Mouse (Mus musculus): ENCODE results near the gene Zfp790. TPM values are rescaled to one million over a fixed set of nuclear protein-coding genes. Genes with fewer than 3 reads are reported as not detected.

Zfp790 gene
- polyA plus RNA-seq, 1 experiment from 2014 or later = 13.7 TPM

DNA sequence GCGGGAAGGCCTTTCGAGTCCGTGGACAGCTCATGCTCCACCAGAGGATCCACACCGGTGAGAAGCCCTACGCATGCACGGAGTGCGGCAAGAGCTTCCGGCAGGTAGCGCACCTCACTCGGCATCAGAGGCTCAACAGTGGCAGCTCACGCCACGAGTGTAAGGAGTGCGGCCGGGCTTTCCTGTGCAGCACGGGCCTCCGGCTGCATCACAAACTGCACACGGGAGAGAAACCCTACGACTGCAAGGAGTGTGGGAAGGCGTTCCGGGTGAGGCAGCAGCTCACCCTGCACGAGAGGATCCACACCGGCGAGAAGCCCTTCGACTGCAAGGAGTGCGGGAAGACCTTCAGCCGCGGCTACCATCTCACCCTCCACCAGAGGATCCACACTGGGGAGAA, 23.0 kb upstream of the Zfp790 start:
- Histone ChIP-seq H3K4me1 (no peaks in the 10 kb centered on the region), H3K4me3 (no peak overlapping the region), H3K9ac (no peak overlapping the region), H3K9me3 (no peaks in the 10 kb centered on the region), H3K27ac (no peak overlapping the region), H3K4me2 (no peak overlapping the region; the same call in 1 of the 2 replicates), H3K36me3 (peaks cover 50% of the 10 kb centered on the region), H3K27me3 (no peaks in the 10 kb centered on the region)
- WGBS = 37% methylated on average over 27 of the region's 27 CpGs
- no peak for ATAC-seq (ENCODE audit: borderline replicate concordance, extremely low read depth, low FRiP score, low TSS enrichment)

DNA sequence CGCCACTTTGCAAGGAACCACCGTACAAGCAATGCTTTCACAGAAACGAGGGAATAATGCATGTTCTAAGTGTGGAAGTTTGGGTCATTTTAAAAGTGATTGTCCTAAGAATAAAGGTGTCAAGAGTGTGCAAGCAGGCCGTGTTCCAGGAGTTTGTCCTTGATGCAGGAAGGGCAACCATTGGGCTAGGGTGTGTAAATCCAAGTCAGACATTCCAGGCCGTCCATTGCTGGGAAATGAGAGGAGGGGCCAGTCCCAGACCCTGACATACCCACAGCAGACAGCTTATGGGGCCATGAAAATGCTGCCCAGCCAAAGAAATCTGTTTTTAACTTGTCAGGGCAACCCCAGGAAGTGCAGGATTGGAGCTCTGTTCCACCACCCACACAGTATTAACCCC, 8.9 kb upstream of the Zfp790 start:
- H3K36me3 ChIP-seq = no peaks in the 10 kb centered on the region
- no peak overlapping the region for H3K4me2 ChIP-seq
- no peaks in the 10 kb centered on the region for H3K27me3 ChIP-seq
- H3K9ac ChIP-seq = no peak overlapping the region
- no peak overlapping the region for H3K4me3 ChIP-seq
- WGBS = 82% methylated on average over 5 of the region's 5 CpGs
- ATAC-seq (ENCODE audit: borderline replicate concordance, extremely low read depth, low FRiP score, low TSS enrichment) = no peak
- no peak overlapping the region for H3K27ac ChIP-seq
- no peaks in the 10 kb centered on the region for H3K9me3 ChIP-seq
- H3K4me1 ChIP-seq = no peaks in the 10 kb centered on the region

DNA sequence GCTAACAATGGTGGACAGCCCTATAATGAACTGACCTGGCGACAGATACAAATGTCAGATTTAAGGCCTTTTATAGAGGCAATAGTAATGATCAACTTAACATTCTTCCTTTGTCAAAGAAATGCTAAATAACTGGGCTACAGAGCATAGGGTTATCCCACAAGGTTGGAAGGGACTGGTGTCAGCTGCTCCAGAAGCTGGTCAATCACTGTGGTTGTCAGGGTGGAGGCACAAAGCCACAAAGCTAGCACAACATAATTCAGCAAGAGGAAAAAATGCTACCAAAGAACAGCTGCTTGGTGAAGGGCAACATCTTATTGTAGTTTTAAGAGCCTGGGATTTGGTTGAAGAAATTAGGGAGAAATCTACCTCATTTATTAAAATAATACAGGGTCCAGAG, 3.7 kb upstream of the Zfp790 start:
- WGBS = 80% methylated on average over 1 of the region's 1 CpGs

DNA sequence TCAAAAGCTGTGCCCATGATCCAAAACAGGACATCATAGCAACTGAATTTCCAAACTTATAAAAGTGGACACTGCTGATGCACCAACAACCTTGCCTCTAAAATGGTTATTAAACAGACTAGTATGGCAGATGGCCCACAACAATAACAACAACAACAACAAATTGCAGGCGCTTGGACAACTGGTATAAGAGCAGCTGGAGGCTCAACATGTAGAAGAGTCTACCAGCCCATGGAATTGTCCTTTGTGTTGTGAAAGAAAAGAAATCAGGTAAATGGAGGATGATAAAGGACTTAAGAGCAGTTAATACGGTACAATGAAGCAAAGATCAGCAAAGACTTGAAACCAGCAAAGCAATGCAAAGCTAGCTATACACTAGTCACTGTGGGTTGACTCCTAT, 1.5 kb upstream of the Zfp790 start:
- Histone ChIP-seq H3K9ac (no peak overlapping the region), H3K27me3 (no peaks in the 10 kb centered on the region), H3K4me2 (peak overlapping the region; percentile 72), H3K9me3 (no peaks in the 10 kb centered on the region), H3K36me3 (no peaks in the 10 kb centered on the region), H3K27ac (no peak overlapping the region), H3K4me3 (no peak overlapping the region; the same call in 1 of the 2 replicates), H3K4me1 (peaks cover 29% of the 10 kb centered on the region)
- ATAC-seq (ENCODE audit: borderline replicate concordance, extremely low read depth, low FRiP score, low TSS enrichment) = no peak
- 86% methylated on average over 2 of the region's 2 CpGs for WGBS

More for the DNA sequence above, 3.7 kb upstream of the Zfp790 start:
- Histone ChIP-seq H3K4me3 (no peak overlapping the region), H3K36me3 (no peaks in the 10 kb centered on the region), H3K4me2 (no peak overlapping the region), H3K9ac (no peak overlapping the region), H3K4me1 (peaks cover 18% of the 10 kb centered on the region), H3K27ac (no peak overlapping the region), H3K27me3 (no peaks in the 10 kb centered on the region), H3K9me3 (no peaks in the 10 kb centered on the region)
- no peak for ATAC-seq (ENCODE audit: borderline replicate concordance, extremely low read depth, low FRiP score, low TSS enrichment)

DNA sequence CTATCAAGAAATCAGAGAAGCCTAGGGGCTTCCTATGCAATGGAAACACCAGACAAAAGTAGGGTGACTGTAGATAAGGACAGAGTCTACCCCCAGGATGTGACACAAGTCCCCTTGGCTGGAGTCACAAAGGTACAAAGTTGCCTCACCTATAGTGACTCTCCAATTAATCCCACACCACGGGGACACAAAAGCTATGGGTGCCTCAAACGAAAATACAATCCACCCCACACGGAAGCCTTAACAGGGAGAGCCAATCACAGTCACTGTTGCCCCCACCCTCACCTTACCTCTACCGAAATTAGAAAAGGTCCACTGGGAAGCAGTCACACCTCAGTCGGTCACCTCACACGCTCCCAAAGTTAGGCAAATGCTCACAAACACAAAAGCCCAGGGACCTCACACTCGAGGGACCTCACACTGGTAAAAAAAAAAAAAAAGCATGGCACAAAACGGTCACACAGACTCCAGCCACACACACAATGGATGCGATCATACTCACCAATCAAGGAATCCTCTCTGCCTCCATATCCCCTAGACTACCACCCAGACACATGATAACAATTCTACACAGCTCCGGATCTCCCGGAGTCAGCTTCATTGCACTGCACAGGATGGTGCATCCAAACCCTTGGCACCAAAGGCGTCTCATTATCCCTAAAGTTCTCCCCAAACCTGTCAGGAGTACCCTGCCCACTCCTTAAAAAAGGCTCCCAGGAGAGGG, 691 bp upstream of the Zfp790 start:
- ATAC-seq (ENCODE audit: borderline replicate concordance, extremely low read depth, low FRiP score, low TSS enrichment) = peak; percentile 20; the same call in 1 of the 2 replicates
- whole genome bisulfite sequencing = 2% methylated on average over 12 of the region's 12 CpGs

DNA sequence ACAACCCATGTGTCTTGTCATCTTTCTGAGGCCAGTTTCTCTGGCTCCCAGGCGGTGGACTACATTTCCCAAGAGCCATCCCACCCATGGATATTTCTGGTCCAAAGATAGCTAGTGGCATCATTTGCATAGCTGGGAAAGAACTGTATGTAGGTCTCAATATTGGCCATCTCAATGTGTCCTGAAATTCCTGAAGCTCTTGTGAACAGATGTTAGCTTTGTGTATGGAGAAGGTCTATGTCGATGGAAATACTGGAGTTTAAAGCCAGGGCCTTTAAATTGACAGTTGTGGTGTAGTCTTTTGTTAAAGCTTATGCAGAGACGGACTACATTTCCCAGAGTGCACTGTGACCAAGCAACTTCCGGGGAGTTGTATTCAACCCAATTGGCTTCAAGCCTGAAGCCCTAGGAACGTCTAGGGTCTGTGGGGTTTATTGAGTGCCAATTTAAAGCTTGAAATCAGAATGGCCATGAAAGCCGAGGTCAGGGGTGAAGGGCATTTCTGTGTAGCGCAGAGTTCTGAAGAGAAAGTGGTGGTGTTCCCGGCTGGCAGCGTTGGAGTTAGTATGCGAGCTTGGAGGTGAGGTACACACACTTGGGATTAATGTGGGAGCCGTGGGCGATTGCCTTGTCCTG, 2.8 kb downstream of the Zfp790 start:
- ATAC-seq (ENCODE audit: borderline replicate concordance, extremely low read depth, low FRiP score, low TSS enrichment) = peak; percentile 49; the same call in 1 of the 2 replicates
- Histone ChIP-seq H3K4me3 (peak overlapping the region; percentile 57), H3K4me2 (peak overlapping the region; percentile 56), H3K36me3 (peaks cover 14% of the 10 kb centered on the region; the same call in 1 of the 2 replicates), H3K27ac (peak overlapping the region; percentile 13), H3K27me3 (no peaks in the 10 kb centered on the region), H3K4me1 (peaks cover 31% of the 10 kb centered on the region), H3K9ac (peak overlapping the region; percentile 44), H3K9me3 (no peaks in the 10 kb centered on the region)
- 1% methylated on average over 12 of the region's 12 CpGs for WGBS

More for the DNA sequence above, 691 bp upstream of the Zfp790 start:
- peak overlapping the region; percentile 72 for H3K4me3 ChIP-seq
- no peaks in the 10 kb centered on the region for H3K27me3 ChIP-seq
- peaks cover 31% of the 10 kb centered on the region for H3K4me1 ChIP-seq
- peak overlapping the region; percentile 73 for H3K9ac ChIP-seq
- H3K36me3 ChIP-seq = no peaks in the 10 kb centered on the region
- peak overlapping the region; percentile 91 for H3K27ac ChIP-seq
- H3K9me3 ChIP-seq = no peaks in the 10 kb centered on the region
- peak overlapping the region; percentile 72 for H3K4me2 ChIP-seq

DNA sequence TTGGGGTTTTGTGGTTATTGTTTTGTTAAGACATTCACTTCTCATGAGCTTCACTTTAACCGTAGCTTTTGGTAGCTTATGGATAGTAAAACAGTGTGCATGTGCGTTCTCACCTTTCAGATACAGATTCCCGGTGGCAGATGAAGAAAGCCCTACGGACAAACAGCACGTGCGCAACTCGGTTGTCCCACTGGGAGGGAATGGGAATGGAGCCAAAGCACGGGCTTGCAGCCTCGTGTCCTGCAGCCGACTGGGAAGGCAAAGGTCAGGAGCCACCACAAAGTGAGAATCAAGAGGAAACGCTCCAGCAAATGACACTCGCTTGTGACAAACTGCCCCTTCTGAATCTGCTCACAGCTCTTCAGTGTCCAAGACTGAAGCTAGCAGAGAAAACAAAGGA, 12.1 kb downstream of the Zfp790 start:
- ATAC-seq (ENCODE audit: borderline replicate concordance, extremely low read depth, low FRiP score, low TSS enrichment) = no peak
- Histone ChIP-seq H3K27me3 (no peaks in the 10 kb centered on the region), H3K9ac (no peak overlapping the region), H3K27ac (no peak overlapping the region), H3K36me3 (peaks cover 74% of the 10 kb centered on the region), H3K9me3 (no peaks in the 10 kb centered on the region), H3K4me3 (no peak overlapping the region), H3K4me1 (no peaks in the 10 kb centered on the region), H3K4me2 (no peak overlapping the region)
- WGBS = 81% methylated on average over 12 of the region's 12 CpGs

DNA sequence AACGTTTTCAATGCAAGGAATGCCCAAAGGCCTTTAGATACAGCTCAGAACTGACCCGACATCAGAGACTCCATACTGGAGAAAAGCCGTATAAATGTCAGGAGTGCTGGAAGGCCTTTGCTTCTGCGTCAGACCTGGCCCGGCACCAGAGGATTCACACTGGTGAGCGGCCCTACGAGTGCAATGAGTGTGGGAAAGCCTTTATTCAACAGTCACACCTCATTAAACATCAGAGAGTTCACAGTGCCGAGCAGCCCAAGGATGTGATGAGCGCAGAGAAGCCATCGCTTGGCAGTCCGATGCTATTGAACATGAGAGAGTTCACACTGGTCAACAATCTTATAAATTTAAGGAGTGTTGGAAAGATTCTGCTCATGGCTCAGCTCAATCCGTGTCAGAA, 13.9 kb downstream of the Zfp790 start:
- no peak for ATAC-seq (ENCODE audit: borderline replicate concordance, extremely low read depth, low FRiP score, low TSS enrichment)
- H3K4me3 ChIP-seq = no peak overlapping the region
- peaks cover 70% of the 10 kb centered on the region for H3K36me3 ChIP-seq
- H3K4me1 ChIP-seq = no peaks in the 10 kb centered on the region
- no peaks in the 10 kb centered on the region for H3K27me3 ChIP-seq
- H3K9me3 ChIP-seq = no peaks in the 10 kb centered on the region
- WGBS = 75% methylated on average over 12 of the region's 12 CpGs
- H3K4me2 ChIP-seq = no peak overlapping the region
- no peak overlapping the region for H3K9ac ChIP-seq
- H3K27ac ChIP-seq = no peak overlapping the region

DNA sequence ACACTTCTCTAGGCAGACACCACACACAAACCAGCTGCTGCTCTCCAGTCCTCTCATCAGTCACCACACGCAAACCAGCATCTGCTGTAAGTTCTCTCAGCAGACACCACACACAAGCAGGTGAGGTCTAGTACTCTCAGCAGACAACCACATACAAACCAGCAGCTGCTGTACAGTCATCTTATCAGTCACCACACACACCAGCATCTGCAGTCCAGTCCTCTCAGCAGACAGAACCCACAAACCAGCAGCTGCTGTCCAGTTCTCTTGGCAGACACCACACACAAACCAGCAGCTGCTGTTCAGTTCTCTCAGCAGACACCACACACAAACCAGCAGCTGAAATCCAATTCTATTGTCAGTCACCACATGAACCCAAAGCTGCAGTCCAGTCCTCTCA, 20.9 kb downstream of the Zfp790 start:
- Histone ChIP-seq H3K4me1 (no peaks in the 10 kb centered on the region), H3K9ac (no peak overlapping the region), H3K9me3 (no peaks in the 10 kb centered on the region), H3K27me3 (no peaks in the 10 kb centered on the region), H3K4me2 (no peak overlapping the region), H3K36me3 (peaks cover 16% of the 10 kb centered on the region), H3K4me3 (no peak overlapping the region), H3K27ac (no peak overlapping the region)
- 72% methylated on average over 1 of the region's 1 CpGs for WGBS
- ATAC-seq (ENCODE audit: borderline replicate concordance, extremely low read depth, low FRiP score, low TSS enrichment) = no peak

DNA sequence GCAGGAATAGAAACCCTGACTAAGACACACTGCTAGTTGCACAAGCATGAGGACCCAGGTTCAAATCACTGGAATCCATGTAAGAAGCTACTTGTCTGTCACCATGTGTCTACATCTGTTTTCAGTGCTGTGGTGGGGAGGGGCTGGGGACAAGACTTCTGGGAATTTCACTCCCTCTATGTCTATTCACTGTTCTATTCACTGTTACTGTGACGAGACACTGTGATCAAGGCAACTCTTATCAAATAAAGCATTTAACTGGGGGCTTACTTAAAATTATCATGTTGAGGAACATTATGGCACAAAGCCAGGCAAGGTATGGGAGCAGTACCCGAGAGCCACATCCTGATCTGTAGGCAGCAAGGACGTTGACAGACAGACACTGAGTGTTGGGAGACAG, 23.3 kb downstream of the Zfp790 start:
- Histone ChIP-seq H3K9ac (no peak overlapping the region), H3K9me3 (no peaks in the 10 kb centered on the region), H3K27me3 (no peaks in the 10 kb centered on the region), H3K4me2 (no peak overlapping the region), H3K27ac (no peak overlapping the region), H3K4me1 (no peaks in the 10 kb centered on the region), H3K36me3 (peaks cover 6% of the 10 kb centered on the region), H3K4me3 (no peak overlapping the region)
- WGBS = 78% methylated on average over 3 of the region's 3 CpGs
- ATAC-seq (ENCODE audit: borderline replicate concordance, extremely low read depth, low FRiP score, low TSS enrichment) = no peak

DNA sequence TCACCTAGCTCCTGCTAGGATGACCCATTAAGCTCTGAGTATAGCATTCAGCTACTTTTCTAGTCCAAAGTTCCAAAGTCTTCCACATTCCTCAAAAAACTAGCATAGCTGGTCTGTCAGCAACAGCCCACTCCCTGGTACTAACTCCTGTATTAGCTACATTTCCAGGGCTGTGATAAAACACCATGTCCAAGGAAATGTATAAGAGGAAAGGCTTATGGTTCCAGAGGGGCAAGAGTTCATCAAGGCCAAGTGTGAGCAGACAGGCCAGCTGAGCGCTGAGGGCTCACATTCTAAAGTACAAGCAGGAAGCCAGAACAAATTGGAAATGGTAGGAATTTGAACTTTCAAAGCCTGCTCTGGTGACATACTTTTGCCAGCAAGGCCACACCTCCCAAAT, 26.2 kb downstream of the Zfp790 start:
- no peaks in the 10 kb centered on the region for H3K4me1 ChIP-seq
- ATAC-seq (ENCODE audit: borderline replicate concordance, extremely low read depth, low FRiP score, low TSS enrichment) = no peak
- H3K27me3 ChIP-seq = no peaks in the 10 kb centered on the region

DNA sequence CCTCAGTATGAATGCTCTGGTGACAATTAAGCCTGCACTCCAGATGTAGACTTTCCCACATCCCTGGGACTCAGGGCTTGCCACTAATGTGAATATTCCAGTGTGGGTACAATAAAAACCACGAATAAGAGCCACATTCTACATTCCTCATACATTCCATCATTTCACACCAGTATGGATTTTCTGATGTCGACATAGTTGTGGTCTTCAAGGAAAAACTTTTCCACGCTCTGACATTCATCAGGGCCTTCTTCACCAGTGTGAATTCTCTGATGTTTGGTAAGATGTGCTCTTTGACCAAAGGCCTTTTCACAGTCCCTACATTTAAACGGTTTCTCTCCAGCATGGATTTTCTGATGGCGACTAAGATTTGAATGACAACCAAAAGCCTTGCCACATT, 28.7 kb downstream of the Zfp790 start:
- Histone ChIP-seq H3K4me3 (no peak overlapping the region), H3K27ac (no peak overlapping the region), H3K36me3 (peaks cover 20% of the 10 kb centered on the region), H3K27me3 (no peaks in the 10 kb centered on the region), H3K4me2 (no peak overlapping the region), H3K4me1 (no peaks in the 10 kb centered on the region), H3K9me3 (no peaks in the 10 kb centered on the region), H3K9ac (no peak overlapping the region)
- no peak for ATAC-seq (ENCODE audit: borderline replicate concordance, extremely low read depth, low FRiP score, low TSS enrichment)
- 83% methylated on average over 5 of the region's 5 CpGs for WGBS

More for the DNA sequence above, 26.2 kb downstream of the Zfp790 start:
- Histone ChIP-seq H3K9ac (no peak overlapping the region), H3K27ac (no peak overlapping the region), H3K4me3 (no peak overlapping the region), H3K4me2 (no peak overlapping the region), H3K9me3 (no peaks in the 10 kb centered on the region), H3K36me3 (peaks cover 18% of the 10 kb centered on the region)
- 89% methylated on average over 1 of the region's 1 CpGs for WGBS
